Mouse (Mus musculus) hindbrain, postnatal 0 days (tissue): ENCODE measurements around the gene Acox2. TPM values are rescaled to one million over a fixed set of nuclear protein-coding genes. Genes with fewer than 3 reads are reported as not detected.

Experiments used
- ATAC-seq: fragments of 200-750 bp; cut with Nextera tagmentation; 2 replicates; pipeline ENCODE4 v1.8.0; 2017; ENCODE audit warnings: mild to moderate bottlenecking, moderate TSS enrichment, moderate library complexity
- DNase-seq: peaks from one replicate; pipeline ENCODE4 v3.0.0-alpha.2; 2015; ENCODE audit warnings: low spot score
- H3K27ac ChIP-seq: fragments of 300-500 bp; sonication (generic); 2 replicates; pipeline ENCODE4 v1.5.1; 2014; ENCODE audit warnings: mild to moderate bottlenecking
- H3K27me3 ChIP-seq: fragments of 300-500 bp; sonication (generic); 2 replicates; pipeline ENCODE4 v1.6.1; 2014; ENCODE audit warnings: low read length, mixed read lengths; ENCODE audit not compliant: insufficient read depth
- H3K36me3 ChIP-seq: fragments of 300-500 bp; sonication (generic); 2 replicates; pipeline ENCODE4 v1.6.1; 2014; ENCODE audit warnings: low read length, mixed read lengths; ENCODE audit not compliant: insufficient read depth
- H3K4me1 ChIP-seq: fragments of 300-500 bp; sonication (generic); 2 replicates; pipeline ENCODE4 v1.6.1; 2014; ENCODE audit warnings: antibody characterized with exemption, low read length, mixed read lengths; ENCODE audit not compliant: insufficient read depth
- H3K4me2 ChIP-seq: fragments of 300-500 bp; sonication (generic); 2 replicates; pipeline ENCODE4 v1.6.1; 2014; ENCODE audit warnings: low read depth, mild to moderate bottlenecking, low read length, moderate library complexity, mixed read lengths
- H3K4me3 ChIP-seq: fragments of 300-500 bp; sonication (generic); 2 replicates; pipeline ENCODE4 v1.5.1; 2014; ENCODE audit warnings: low read length
- H3K9ac ChIP-seq: fragments of 300-500 bp; sonication (generic); replicated peaks from 2 replicates; pipeline ENCODE4 v1.6.1; 2014; ENCODE audit warnings: mild to moderate bottlenecking, low read length, moderate library complexity, mixed read lengths
- H3K9me3 ChIP-seq: fragments of 300-500 bp; sonication (generic); 2 replicates; pipeline ENCODE4 v1.6.1; 2016; ENCODE audit warnings: low read length, mixed read lengths
- CTCF ChIP-seq: IDR thresholded peaks from 2 replicates; pipeline ENCODE4 v1.5.1; 2016; ENCODE audit warnings: antibody characterized with exemption, control low read depth, low read depth
- WGBS: fragments of 180-500 bp; shearing (Covaris S2); extraction: QIAGEN DNeasy Blood & Tissue Kit; methylation state at CpG from one replicate; pipeline ENCODE4 v1.1.7; 2014; 5-methylcytosine and 5-hydroxymethylcytosine counted together
- polyA plus RNA-seq: library from polyadenylated mRNA; unstranded; fragments of >200 nt; fragmentation: Nextera tagmentation; extraction: Ambion mirVana; gene quantifications from 2 replicates; pipeline ENCODE4 v1.2.1, GENCODE M21; 2015
- total RNA-seq: library from RNA; depleted of rRNA; stranded (reverse); fragments of >200 nt; gene quantifications from 2 replicates; pipeline ENCODE4 v1.2.3, GENCODE M21; 2014

Acox2 gene
- total and polyA plus RNA-seq, 2 experiments from 2014 or later = 0.41 TPM; not detected in 1

DNA sequence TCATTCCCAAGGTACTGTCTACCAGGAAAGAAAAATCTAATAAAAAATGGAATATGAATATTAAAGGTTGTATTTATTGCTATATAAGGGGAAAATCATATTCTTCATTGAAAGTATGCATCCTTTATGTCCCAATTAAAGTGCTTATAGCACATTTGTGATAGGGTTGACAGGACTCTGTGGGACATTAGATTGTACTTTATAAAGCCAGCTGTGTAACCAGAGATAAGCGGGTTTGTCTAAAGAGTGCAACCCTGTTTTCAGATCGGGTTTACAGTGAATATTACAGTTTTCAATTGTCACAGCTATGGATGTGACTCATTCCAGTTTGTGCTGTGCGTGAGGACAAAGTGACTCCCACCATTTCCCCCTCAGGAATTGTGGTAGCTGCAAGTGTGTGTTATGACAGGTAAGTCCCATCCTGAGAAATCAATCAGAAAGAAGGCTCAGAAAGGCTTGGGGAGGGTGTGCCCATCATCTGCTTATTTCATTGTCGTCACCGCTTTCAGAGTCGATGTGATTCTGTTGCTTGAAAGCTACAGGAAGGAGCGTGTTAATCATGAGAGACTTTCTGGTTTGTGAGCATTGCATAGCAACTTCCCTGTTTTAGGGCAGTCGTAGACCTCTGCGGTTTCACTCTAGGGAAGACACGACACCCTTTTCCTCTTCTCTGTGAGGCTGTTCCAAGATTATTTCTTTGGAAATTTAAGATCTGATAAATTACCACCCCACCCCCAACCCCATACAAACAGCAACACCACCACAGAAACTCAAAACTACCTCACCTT is 35.5 kb downstream of the Acox2 start:
- TF ChIP-seq CTCF = no peak
- peaks cover 15% of the 10 kb centered on the region; the same call in 1 of the 2 replicates for H3K36me3 ChIP-seq
- no peaks in the 10 kb centered on the region for H3K9me3 ChIP-seq
- H3K27me3 ChIP-seq = no peaks in the 10 kb centered on the region
- no peak overlapping the region for H3K4me3 ChIP-seq
- H3K27ac ChIP-seq = no peak overlapping the region
- DNase-seq (no peak), ATAC-seq (no peak)
- peaks cover 1% of the 10 kb centered on the region for H3K4me1 ChIP-seq
- no peak overlapping the region for H3K4me2 ChIP-seq
- H3K9ac ChIP-seq = no peak overlapping the region
- 89% methylated on average over 10 of the region's 10 CpGs for WGBS

DNA sequence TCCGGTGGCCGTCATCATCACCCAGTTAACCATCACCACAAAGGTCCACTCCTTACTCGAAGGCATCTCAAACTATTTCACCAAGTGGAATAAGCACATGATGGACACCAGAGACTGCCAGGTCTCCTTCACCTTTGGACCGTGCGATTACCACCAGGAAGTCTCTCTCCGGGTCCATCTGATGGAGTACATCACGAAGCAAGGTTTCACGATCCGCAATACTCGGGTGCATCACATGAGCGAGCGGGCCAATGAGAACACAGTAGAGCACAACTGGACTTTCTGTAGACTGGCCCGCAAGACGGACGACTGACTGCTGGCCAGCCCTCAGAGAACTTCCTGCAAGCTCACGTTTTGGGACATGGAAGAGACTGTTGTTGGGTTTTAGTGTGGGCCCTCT is 36.6 kb downstream of the Acox2 start:
- Histone ChIP-seq H3K4me1 (peaks cover 8% of the 10 kb centered on the region), H3K36me3 (peaks cover 15% of the 10 kb centered on the region; the same call in 1 of the 2 replicates), H3K9ac (no peak overlapping the region), H3K9me3 (no peaks in the 10 kb centered on the region), H3K27me3 (no peaks in the 10 kb centered on the region), H3K27ac (no peak overlapping the region), H3K4me2 (no peak overlapping the region), H3K4me3 (no peak overlapping the region)
- WGBS = 97% methylated on average over 16 of the region's 16 CpGs
- ATAC-seq = no peak
- TF ChIP-seq CTCF = no peak
- DNase-seq = no peak

DNA sequence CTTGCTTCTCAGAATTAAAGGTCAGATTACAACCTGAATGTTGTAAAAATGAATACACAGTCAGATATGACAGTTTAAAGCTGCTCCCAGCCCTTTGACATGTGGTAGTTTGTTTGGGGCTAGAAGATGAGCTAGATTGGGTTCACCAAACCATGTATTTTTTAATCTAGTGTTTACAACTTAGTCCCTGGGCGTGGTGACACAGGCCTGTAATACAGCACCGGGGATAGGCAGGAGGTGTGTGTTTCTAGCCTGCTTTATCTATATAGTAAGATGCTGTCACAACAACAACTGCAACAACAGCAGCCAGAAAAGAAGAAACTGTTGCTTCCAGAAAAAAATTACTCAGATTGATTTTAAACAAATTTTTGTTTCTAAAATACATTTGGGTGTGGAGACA is 38.2 kb downstream of the Acox2 start:
- H3K27me3 ChIP-seq = no peaks in the 10 kb centered on the region
- peaks cover 15% of the 10 kb centered on the region; the same call in 1 of the 2 replicates for H3K36me3 ChIP-seq

DNA sequence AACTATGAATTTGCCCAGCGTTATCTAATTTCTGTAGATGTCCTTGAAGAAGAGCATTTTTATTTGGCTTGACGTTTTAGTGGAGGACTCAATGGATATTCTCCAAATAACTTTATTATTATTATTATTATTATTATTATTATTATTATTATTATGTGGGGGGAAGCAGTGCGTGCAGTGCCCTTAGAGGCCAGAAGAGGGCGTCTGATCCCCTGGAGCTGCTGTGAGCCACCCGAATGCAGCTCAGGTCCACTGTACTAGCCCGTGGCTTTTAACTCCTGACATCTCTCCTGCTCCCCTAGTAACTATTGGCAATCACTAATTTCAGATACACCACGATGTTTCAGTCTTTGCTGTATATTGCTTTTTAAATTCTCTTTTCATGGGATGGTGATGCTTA is 38.8 kb downstream of the Acox2 start:
- H3K27ac ChIP-seq = no peak overlapping the region
- peaks cover 15% of the 10 kb centered on the region; the same call in 1 of the 2 replicates for H3K36me3 ChIP-seq
- no peak overlapping the region for H3K4me2 ChIP-seq
- TF ChIP-seq CTCF = peak; percentile 57
- peaks cover 17% of the 10 kb centered on the region for H3K4me1 ChIP-seq
- no peaks in the 10 kb centered on the region for H3K9me3 ChIP-seq
- H3K27me3 ChIP-seq = no peaks in the 10 kb centered on the region
- H3K4me3 ChIP-seq = no peak overlapping the region
- no peak for DNase-seq
- no peak overlapping the region for H3K9ac ChIP-seq
- whole genome bisulfite sequencing = 64% methylated on average over 7 of the region's 7 CpGs
- no peak for ATAC-seq

More for the DNA sequence above, 38.2 kb downstream of the Acox2 start:
- Histone ChIP-seq H3K4me1 (peaks cover 14% of the 10 kb centered on the region), H3K4me2 (no peak overlapping the region), H3K9ac (no peak overlapping the region), H3K27ac (no peak overlapping the region), H3K4me3 (no peak overlapping the region), H3K9me3 (no peaks in the 10 kb centered on the region)
- 95% methylated on average over 2 of the region's 2 CpGs for WGBS
- TF ChIP-seq CTCF = no peak
- ATAC-seq (no peak), DNase-seq (no peak)

DNA sequence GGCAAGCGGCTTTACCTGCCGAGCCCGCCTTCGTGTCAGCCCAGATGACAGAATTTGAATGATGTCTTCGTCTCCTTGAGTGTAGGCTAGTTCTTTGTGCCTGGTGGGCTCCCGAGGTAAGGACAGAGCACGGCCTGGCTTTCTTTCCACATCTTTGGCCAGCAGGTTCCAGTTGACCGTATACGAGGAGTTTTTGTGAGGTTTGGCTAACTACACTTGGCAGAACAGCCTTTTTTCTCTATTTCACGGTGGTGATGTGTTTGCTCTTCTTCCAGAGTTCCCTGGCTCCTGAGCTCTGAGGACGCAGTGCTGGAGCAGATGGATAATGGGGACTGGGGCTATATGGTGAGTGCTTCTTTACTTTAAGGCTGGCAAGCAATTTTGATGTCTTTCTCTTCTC is 39.3 kb downstream of the Acox2 start:
- DNase-seq (no peak), ATAC-seq (no peak)
- Histone ChIP-seq H3K4me2 (peak overlapping the region; percentile 0; the same call in 1 of the 2 replicates), H3K9me3 (no peaks in the 10 kb centered on the region), H3K27me3 (no peaks in the 10 kb centered on the region), H3K4me1 (peaks cover 17% of the 10 kb centered on the region), H3K4me3 (no peak overlapping the region), H3K9ac (no peak overlapping the region), H3K27ac (no peak overlapping the region), H3K36me3 (peaks cover 15% of the 10 kb centered on the region; the same call in 1 of the 2 replicates)
- no peak for TF ChIP-seq CTCF
- WGBS = 47% methylated on average over 11 of the region's 11 CpGs

DNA sequence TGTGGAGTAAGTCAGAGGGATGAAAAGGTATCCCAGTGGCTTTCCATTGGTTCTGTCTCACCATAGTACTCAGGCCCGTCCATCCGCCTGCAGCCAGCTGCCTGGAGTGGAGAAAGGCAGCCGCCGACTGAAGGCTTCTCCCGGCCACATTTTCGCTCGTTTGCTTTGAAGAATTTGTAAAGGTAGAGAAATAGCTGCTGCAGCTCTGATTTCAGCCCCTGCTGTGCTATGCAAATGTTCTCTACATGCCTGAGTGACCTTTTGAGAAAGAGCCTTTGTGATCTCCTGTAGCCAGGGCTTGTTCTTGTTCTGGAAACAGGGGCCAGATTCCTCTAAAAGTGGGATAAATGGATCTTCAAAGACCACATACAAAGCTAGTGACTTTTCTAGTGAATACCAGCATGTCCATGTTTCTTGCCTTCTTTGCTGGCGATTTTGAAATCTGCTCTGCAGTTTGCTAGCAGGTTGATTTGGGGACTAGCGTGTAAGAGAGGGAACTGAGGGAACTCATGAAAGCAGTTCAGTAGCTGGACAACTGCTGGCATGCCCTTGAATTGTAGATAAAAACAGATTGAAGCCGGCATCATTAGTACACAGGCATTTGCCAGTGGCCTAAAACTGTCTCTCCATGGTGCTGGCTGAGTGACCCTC is 40.3 kb downstream of the Acox2 start:
- Histone ChIP-seq H3K27ac (peak overlapping the region; percentile 67; the same call in 1 of the 2 replicates), H3K4me2 (peak overlapping the region; percentile 40), H3K36me3 (peaks cover 15% of the 10 kb centered on the region; the same call in 1 of the 2 replicates), H3K4me3 (no peak overlapping the region), H3K27me3 (no peaks in the 10 kb centered on the region), H3K9ac (0 out of 2 replicates have a peak overlapping the region, but pooled peaks have one; percentile 30), H3K4me1 (peaks cover 17% of the 10 kb centered on the region), H3K9me3 (no peaks in the 10 kb centered on the region)
- TF ChIP-seq CTCF = no peak
- DNase-seq (peak; percentile 53), ATAC-seq (no peak)
- 19% methylated on average over 10 of the region's 10 CpGs for WGBS
